Mouse (Mus musculus) liver, adult 2 months (tissue): ENCODE measurements at regions not wholly inside any gene's neighbourhood (a gene's known extent, or its start where the extent isn't known, plus 50 kb on each side); places are given as distances from the start of the nearest gene placed in this dataset.

ENCODE experiments used
- CTCF ChIP-seq: fragments of 200-500 bp; IDR thresholded peaks from 2 replicates; pipeline ENCODE4 v1.5.1; 2011; ENCODE audit warnings: low read depth, low read length, control low read depth
- POLR2A ChIP-seq: fragments of 200-500 bp; IDR thresholded peaks from 2 replicates; pipeline ENCODE4 v1.6.1; 2011; ENCODE audit warnings: low read length, control low read depth; ENCODE audit not compliant: insufficient read depth; ENCODE audit errors: extremely low read depth

DNA sequence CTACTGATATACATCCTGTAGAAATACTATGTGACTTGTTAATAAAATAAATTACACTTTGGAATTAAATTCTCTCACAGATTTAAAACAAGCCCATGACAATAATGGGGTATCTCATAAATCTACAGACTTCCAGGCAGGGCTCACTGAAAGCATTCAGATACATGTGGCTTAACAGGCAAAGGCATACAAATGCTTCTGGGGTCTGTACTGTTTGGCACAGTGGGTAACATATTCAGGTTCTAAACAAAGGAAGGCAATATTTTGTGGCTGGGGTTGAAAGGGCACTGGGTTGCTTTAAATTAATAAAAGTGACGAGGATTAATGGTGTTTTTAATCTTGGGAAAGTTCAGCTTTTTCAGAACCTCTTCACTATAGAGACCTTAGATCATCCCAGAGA lies 361.8 kb downstream of the Ptprc start:
- no peak for TF ChIP-seq CTCF
- no peak for TF ChIP-seq POLR2A
